Mouse (Mus musculus) retina, embryonic 14.5 days (tissue): ENCODE measurements at regions not wholly inside any gene's neighbourhood (a gene's known extent, or its start where the extent isn't known, plus 50 kb on each side); places are given as distances from the start of the nearest gene placed in this dataset.

Experiments used
- DNase-seq: peaks from one replicate; pipeline ENCODE4 v3.0.0-alpha.2; 2015; ENCODE audit warnings: low spot score

DNA sequence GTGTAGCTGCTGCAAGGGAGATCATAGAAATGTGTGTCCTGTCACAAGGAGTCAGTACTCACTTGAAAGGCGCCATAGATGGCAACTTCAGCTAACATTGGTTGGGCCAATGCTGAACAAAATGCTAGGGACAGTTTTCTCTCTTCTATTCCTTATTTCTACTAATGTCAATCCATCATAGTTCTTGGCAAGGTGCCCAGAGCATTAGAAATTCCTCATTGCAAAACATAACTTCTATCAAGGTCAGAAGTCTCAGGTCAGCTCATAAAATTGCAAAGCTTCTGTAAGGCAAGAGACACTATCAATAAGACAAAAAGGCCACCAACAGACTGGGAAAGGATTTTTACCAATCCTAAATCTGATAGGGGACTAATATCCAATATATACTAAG lies 106.3 kb downstream of the D1Ertd622e start:
- DNase-seq: no peak

GRCm38 (mm10) chr1:97554936-97555564 lies 106.8 kb downstream of the D1Ertd622e start:
- no peak for DNase-seq

GRCm38 (mm10) chr1:97553485-97554474 lies 108.1 kb downstream of the D1Ertd622e start:
- no peak for DNase-seq

DNA sequence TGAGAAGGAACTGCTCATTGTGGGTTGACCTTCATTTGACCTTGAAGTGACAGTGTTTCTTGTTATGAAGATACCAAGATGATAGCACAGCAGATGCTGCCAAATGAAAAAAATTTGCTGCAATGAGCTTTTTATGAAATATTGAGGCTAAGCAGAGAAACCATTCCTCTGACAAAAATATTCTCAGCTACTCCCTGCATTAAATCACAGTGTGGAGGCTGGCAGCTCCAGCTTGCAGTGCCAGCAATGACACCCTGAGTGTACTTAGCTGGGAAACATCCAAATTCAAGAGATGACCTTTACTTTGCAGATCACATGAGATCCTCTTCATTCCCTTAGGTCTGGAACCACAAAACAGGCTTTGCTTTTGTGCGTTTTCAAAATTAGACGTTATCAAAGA lies 109.0 kb downstream of the D1Ertd622e start:
- DNase-seq: no peak

- DNase-seq: no peak
These were observed 120.7 kb downstream of the D1Ertd622e start for GRCm38 (mm10) chr1:97541162-97541493.

DNA sequence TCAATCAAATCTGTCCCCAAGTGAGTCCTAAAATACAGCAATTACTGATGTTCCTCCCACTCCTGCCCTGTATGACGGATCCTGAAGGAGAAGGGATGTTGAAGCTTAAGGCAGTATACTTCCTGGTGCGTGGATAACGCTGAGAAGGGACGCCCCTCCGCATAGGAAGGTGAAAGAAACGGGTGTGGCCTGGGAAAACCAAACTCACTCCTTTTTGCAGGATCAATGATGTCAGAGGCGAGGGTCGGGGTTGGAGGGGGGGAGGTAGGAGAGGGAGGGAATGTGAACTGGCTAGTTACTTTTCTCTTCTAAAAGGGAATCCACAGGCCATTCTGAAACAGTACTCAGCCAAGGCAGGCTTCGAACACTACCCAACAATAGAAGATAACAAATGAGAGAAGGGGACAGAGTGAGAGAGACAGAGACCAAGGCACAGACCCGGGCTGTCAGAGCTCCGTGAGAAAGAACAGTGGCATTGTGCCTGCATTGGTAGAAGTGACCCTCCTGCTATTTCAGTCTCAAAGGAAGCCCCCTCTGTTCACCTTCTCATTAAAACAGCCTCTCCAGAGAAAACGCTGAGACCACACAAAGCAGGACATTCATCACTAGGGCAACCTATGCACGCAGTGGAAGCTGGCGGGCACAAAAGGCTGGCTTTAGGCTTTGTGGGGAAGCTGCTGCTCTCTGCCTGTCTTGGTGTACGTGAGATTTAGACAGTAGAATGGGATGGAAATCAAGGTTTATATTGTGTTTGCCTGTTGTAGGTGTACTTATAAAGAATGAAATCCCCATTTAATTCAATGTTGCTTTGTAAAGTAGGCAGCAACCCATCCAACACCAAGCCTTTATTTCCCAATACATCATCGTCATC lies 121.3 kb downstream of the D1Ertd622e start:
- DNase-seq: peak; percentile 71

DNA sequence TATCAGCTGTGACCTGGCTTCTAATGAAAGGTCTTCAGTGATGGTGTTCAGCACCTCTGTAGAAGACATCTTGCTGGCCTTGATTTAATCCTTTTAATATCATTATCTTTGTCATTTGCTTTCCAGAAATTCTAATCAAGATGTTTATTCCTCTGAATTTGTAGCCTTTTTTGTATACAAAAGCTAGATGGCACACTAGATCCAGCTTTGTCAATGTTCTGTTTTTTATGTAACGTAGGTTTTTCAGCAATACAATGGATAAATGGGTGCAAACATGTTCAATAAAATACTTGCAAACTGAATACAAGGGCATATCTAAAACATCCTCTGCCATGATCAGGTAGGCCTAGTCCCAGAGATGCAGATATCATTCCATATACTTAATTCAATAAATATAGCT lies 165.0 kb downstream of the D1Ertd622e start:
- DNase-seq: no peak

- no peak for DNase-seq
These were observed 182.0 kb downstream of the D1Ertd622e start for GRCm38 (mm10) chr1:97479921-97480320.
